Mouse (Mus musculus) gastrocnemius, adult 8-10 months (tissue): ENCODE data around the gene Slc23a4. TPM values are rescaled to one million over a fixed set of nuclear protein-coding genes. Genes with fewer than 3 reads are reported as not detected.

Experiments
- DNase-seq, 2 experiments: peaks; one replicate each; pipeline ENCODE4 v3.0.0; 2022; ENCODE audit warnings: low spot score in 2 of 2
- total RNA-seq, 4 experiments: library from RNA; stranded (reverse); gene quantifications; 2 replicates each; pipeline ENCODE4 v1.2.4; 2022

The Slc23a4 gene
- total RNA-seq, 4 experiments from 2014 or later: not detected

- DNase-seq: no peak
These were observed 74.7 kb downstream of the Slc23a4 start for GRCm38 (mm10) chr6:34913341-34914040.

GRCm38 (mm10) chr6:34910371-34911219 lies 77.6 kb downstream of the Slc23a4 start, which contains the start of gene Wdr91:
Gene Wdr91, minus strand, starts transcription at chr6:34910876.
- peak; percentile 89 to 90 for DNase-seq

- no peak for DNase-seq
These were observed 78.4 kb downstream of the Slc23a4 start for GRCm38 (mm10) chr6:34909631-34910345.

GRCm38 (mm10) chr6:34907696-34908260 lies 80.4 kb downstream of the Slc23a4 start:
- DNase-seq: no peak

- no peak for DNase-seq
These were observed 81.0 kb downstream of the Slc23a4 start for GRCm38 (mm10) chr6:34907121-34907614.

- DNase-seq: no peak
These were observed 81.5 kb downstream of the Slc23a4 start for GRCm38 (mm10) chr6:34906661-34907060.

GRCm38 (mm10) chr6:34906125-34906524 lies 82.1 kb downstream of the Slc23a4 start:
- DNase-seq: no peak

GRCm38 (mm10) chr6:34904361-34904760 lies 83.8 kb downstream of the Slc23a4 start:
- no peak for DNase-seq

GRCm38 (mm10) chr6:34903851-34904250 lies 84.4 kb downstream of the Slc23a4 start:
- no peak for DNase-seq

- no peak for DNase-seq
These were observed 84.8 kb downstream of the Slc23a4 start for GRCm38 (mm10) chr6:34903441-34903840.

GRCm38 (mm10) chr6:34902578-34902977 lies 85.6 kb downstream of the Slc23a4 start:
- DNase-seq: no peak

GRCm38 (mm10) chr6:34901911-34902444 lies 86.2 kb downstream of the Slc23a4 start:
- DNase-seq: no peak

- DNase-seq: no peak
These were observed 87.2 kb downstream of the Slc23a4 start for GRCm38 (mm10) chr6:34900990-34901389.

GRCm38 (mm10) chr6:34899127-34899526 lies 89.1 kb downstream of the Slc23a4 start:
- DNase-seq: no peak

- no peak for DNase-seq
These were observed 91.9 kb downstream of the Slc23a4 start for GRCm38 (mm10) chr6:34896168-34896780.

GRCm38 (mm10) chr6:34895569-34895968 lies 92.6 kb downstream of the Slc23a4 start:
- no peak for DNase-seq
